Mouse (Mus musculus) small intestine, adult 2 months (tissue): Measurements from ENCODE around the gene Sorl1. TPM values are rescaled to one million over a fixed set of nuclear protein-coding genes. Genes with fewer than 3 reads are reported as not detected.
"Not testable (repeated sequence)": the region's sequence is repeated elsewhere in the genome, so short reads cannot be mapped to it uniquely, and the experiment has no call there.

Experiments
- H3K27ac ChIP-seq: fragments of 200-500 bp; 2 replicates; pipeline ENCODE4 v1.5.1; 2012; ENCODE audit warnings: low read depth, low read length, control low read depth, inconsistent platforms; ENCODE audit not compliant: insufficient read depth
- H3K27me3 ChIP-seq: fragments of 200-500 bp; 2 replicates; pipeline ENCODE4 v1.6.1; 2012; ENCODE audit warnings: mild to moderate bottlenecking, moderate library complexity, low read length, inconsistent platforms; ENCODE audit not compliant: control insufficient read depth, insufficient read depth
- H3K36me3 ChIP-seq: fragments of 200-500 bp; 2 replicates; pipeline ENCODE4 v1.6.1; 2012; ENCODE audit warnings: mild to moderate bottlenecking, low read length, control low read depth, inconsistent platforms; ENCODE audit not compliant: control insufficient read depth, insufficient read depth
- H3K4me1 ChIP-seq: fragments of 200-500 bp; 2 replicates; pipeline ENCODE4 v1.6.1; 2012; ENCODE audit warnings: low read length, inconsistent platforms, mixed read lengths; ENCODE audit not compliant: control insufficient read depth, insufficient read depth, insufficient read length
- H3K4me3 ChIP-seq: fragments of 200-500 bp; 2 replicates; pipeline ENCODE4 v1.5.1; 2012; ENCODE audit warnings: low read depth, mild to moderate bottlenecking, control low read depth, inconsistent platforms, low read length, moderate library complexity
- CTCF ChIP-seq: fragments of 200-500 bp; IDR thresholded peaks from 2 replicates; pipeline ENCODE4 v1.5.1; 2012; ENCODE audit warnings: low read depth, mild to moderate bottlenecking, control low read depth, inconsistent platforms, low read length, moderate library complexity, mixed read lengths; ENCODE audit not compliant: insufficient replicate concordance, insufficient read length; ENCODE audit errors: extremely low read depth
- POLR2A ChIP-seq: fragments of 200-500 bp; IDR thresholded peaks from 2 replicates; pipeline ENCODE4 v1.6.1; 2012; ENCODE audit warnings: low read depth, mild to moderate bottlenecking, control low read depth, inconsistent platforms, low read length, moderate library complexity
- WGBS: fragments of 180-500 bp; shearing (Covaris S2); methylation state at CpG from one replicate; pipeline ENCODE4 v1.1.7; 2018; 5-methylcytosine and 5-hydroxymethylcytosine counted together
- polyA plus RNA-seq: library from polyadenylated mRNA; depleted of rRNA; stranded (reverse); fragments of >200 nt; gene quantifications from 2 replicates; pipeline ENCODE4 v1.2.3, GENCODE M21; 2012

Gene Sorl1
- polyA plus RNA-seq, 1 experiment: 16.1 TPM

DNA sequence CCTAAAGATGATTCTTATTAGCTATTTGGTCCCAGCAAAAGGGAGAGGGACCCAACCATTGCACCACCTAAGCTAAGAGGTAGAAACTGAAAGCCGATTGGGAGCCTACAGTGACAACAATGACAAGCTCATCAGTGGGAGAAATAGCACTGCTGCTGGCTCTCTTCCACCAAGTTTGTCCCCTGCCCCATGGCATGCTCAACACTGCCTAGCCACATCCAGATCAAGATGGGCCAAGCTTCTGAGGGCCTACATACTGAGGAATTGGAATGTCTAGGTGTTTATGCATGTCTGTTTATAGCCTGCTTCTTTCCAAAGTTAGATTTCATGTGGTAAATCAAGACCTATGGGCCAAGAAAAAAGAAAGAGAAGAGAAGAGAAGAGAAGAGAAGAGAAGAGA, 58.3 kb downstream of the Sorl1 start:
- H3K36me3 ChIP-seq: peaks cover 26% of the 10 kb centered on the region
- no peaks in the 10 kb centered on the region for H3K4me1 ChIP-seq
- H3K27me3 ChIP-seq: no peaks in the 10 kb centered on the region
- no peak overlapping the region for H3K27ac ChIP-seq
- no peak overlapping the region for H3K4me3 ChIP-seq
- WGBS: 81% methylated on average over 1 of the region's 1 CpGs
- TF ChIP-seq CTCF (no peak), POLR2A (no peak)

DNA sequence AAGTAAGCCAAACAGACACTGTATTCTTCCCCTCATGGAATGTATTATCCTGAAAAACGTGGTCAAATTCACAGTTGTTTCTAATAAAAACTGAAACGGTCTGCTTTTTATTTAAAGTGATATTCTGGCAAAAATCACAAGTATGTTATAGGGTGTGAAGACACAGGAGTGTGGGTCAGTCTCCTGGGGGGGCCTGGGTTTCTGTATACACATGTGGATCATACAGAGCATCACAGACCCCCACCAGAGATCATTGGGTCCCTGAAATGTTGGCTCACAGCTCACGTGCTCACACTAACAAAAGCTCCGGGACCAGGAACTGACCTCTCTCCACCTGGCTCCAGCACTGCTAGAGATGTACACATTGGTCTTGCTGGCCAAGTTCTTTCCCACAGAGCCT, 60.7 kb downstream of the Sorl1 start:
- H3K4me3 ChIP-seq: no peak overlapping the region
- no peaks in the 10 kb centered on the region for H3K4me1 ChIP-seq
- WGBS: 87% methylated on average over 4 of the region's 4 CpGs
- H3K27ac ChIP-seq: no peak overlapping the region
- TF ChIP-seq POLR2A (no peak), CTCF (no peak)
- no peaks in the 10 kb centered on the region for H3K27me3 ChIP-seq
- H3K36me3 ChIP-seq: peaks cover 19% of the 10 kb centered on the region

DNA sequence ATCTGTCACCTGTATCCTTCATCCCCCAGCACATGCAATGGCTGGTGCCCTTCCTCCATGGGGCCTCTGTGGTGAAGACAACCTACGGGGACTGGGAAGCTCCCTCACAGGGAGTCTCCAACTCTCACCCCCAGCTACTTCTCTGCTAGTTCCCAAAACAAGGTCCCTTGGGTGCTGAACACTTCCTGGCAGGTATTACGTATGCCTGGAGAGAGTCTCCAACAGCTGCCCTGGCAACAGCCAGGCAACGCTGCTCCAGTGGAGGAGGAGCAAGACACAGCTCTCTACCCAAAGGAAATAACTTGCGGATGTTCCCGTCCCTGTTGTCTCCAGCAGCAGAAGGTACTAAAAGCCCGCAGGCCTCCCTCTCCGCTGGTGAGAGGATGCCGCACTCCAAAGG, 61.8 kb downstream of the Sorl1 start:
- Histone ChIP-seq H3K27me3 (no peaks in the 10 kb centered on the region), H3K36me3 (peaks cover 19% of the 10 kb centered on the region), H3K4me1 (no peaks in the 10 kb centered on the region), H3K4me3 (no peak overlapping the region), H3K27ac (no peak overlapping the region)
- WGBS: 91% methylated on average over 8 of the region's 8 CpGs
- TF ChIP-seq CTCF (no peak), POLR2A (no peak)

DNA sequence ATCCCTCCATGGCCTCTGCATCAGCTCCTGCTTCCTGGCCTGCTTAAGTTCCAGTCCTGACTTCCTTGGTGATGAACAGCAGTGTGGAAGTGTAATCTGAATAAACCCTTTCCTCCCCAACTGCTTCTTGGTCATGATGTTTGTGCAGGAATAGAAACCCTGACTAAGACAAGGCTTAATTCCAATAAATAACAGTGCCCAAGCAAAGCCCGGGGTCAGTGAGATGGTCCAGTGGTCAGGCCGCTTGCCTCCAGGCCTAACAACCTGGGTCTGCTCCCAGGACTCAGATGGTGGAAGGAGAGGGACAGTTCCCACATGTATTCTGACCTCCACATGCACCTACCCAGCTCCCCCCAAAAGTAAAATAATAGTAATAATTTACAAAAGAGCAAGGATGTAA, 65.1 kb downstream of the Sorl1 start:
- peaks cover 23% of the 10 kb centered on the region for H3K36me3 ChIP-seq
- H3K4me3 ChIP-seq, H3K4me1 ChIP-seq, H3K27ac ChIP-seq, H3K27me3 ChIP-seq: not testable (repeated sequence)
- WGBS: 100% methylated on average over 2 of the region's 2 CpGs

DNA sequence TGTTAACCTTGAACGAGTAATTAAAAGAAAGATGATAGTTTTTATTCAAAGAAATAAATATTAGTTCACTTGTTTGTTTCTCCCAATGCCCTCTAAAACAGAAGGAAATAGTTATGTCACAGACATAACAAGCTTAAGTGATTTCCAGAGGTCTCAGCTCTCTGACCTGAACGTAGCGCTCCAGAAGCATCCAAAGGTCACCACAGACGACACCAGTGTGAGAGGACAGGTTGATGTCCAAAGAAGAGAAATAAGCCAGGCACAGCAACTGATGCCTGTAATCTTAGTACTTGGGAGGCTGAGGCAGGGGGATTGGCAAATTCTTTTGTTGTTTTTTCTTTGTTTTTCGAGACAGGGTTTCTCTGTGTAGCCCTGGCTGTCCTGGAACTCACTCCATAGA, 67.5 kb downstream of the Sorl1 start:
- Histone ChIP-seq H3K27me3 (no peaks in the 10 kb centered on the region), H3K4me3 (no peak overlapping the region), H3K4me1 (peaks cover 8% of the 10 kb centered on the region; the same call in 1 of the 2 replicates), H3K36me3 (peaks cover 6% of the 10 kb centered on the region; the same call in 1 of the 2 replicates), H3K27ac (no peak overlapping the region)
- no peak for TF ChIP-seq CTCF
- TF ChIP-seq POLR2A: no peak
- 80% methylated on average over 5 of the region's 5 CpGs for WGBS

GRCm38 (mm10) chr9:42055378-42055777, 68.7 kb downstream of the Sorl1 start:
- Histone ChIP-seq H3K4me3 (no peak overlapping the region), H3K27ac (no peak overlapping the region), H3K36me3 (peaks cover 6% of the 10 kb centered on the region; the same call in 1 of the 2 replicates), H3K27me3 (no peaks in the 10 kb centered on the region), H3K4me1 (peaks cover 8% of the 10 kb centered on the region; the same call in 1 of the 2 replicates)
- TF ChIP-seq POLR2A (no peak), CTCF (no peak)
- 86% methylated on average over 4 of the region's 4 CpGs for WGBS

DNA sequence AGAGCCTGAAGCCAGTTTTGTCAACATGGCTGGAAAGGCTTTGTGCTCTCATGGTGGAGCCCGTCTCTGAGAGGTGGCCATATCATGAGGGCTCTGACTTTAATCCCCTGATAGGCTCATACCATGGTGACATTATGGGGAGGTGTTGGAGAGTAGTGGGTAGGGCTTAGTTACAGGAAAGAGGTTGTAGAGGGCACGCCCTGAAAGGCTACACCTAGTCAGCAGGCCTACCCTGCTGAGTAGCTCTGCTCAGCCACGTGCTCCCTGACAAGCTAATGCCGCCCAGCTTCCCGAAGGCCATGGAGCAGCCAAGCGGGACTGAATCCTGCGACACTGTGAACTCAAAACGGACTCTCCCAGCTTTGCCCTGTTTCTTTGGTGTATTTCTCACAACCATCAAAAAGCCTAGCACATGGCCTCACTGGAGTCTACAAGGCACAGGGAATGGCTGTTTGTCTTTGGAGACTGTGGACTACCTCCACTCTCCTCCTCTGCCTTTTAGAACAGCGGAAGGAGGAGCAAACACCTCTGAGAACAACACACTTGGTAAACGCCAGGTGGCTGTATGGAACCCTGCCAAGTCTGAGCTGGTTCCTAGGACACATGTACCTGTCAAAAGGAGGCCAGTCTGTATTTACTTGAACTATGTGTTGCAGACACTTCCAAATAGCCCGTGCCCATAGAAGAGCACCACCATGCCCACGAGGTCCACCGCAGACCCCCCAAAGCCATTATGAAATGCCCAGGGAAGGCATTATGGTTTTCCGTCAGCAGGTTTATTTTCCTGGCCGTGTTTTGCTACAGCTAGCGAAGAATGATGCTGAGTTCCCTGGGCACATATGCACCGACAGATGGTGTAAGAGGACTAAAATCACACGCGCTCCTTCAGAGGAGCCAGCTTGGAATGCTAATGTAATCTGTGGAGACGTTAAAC, 69.5 kb downstream of the Sorl1 start:
- Histone ChIP-seq H3K36me3 (peaks cover 8% of the 10 kb centered on the region; the same call in 1 of the 2 replicates), H3K27me3 (no peaks in the 10 kb centered on the region), H3K4me1 (peaks cover 8% of the 10 kb centered on the region; the same call in 1 of the 2 replicates), H3K4me3 (no peak overlapping the region), H3K27ac (0 out of 2 replicates have a peak overlapping the region, but pooled peaks have one; percentile 29)
- TF ChIP-seq POLR2A: no peak
- no peak for TF ChIP-seq CTCF
- WGBS: 52% methylated on average over 20 of the region's 20 CpGs
